Mouse (Mus musculus): Measurements from ENCODE around the gene Tmem254a. TPM values are rescaled to one million over a fixed set of nuclear protein-coding genes. Genes with fewer than 3 reads are reported as not detected.

Gene Tmem254a
- 15.9 TPM for polyA plus RNA-seq (2014; fragmentation: Illumina TruSeq; extraction: RNeasy Lipid Tissue Mini Kit (QIAGEN cat#74804); ENCODE audit: low replicate concordance)

DNA sequence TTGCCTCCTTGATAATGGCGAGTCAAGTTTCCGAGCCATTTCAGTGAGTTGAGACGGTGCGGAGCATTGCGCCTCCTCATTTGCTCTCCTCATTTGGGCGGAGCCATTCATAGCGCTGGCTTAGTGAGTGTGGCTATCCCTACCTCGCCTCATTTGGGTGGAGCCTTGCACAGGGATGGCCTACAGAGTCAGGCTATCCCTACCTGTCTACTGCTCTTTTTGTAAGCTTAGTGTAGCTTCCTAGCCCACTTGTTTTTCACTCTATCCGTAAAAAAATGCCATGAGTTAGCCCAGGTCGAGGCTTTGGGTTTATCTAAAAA, at the start of gene Tmem254a:
Tmem254a (minus strand) TSS at position 111 of the 320 bp plus-strand sequence.

DNA sequence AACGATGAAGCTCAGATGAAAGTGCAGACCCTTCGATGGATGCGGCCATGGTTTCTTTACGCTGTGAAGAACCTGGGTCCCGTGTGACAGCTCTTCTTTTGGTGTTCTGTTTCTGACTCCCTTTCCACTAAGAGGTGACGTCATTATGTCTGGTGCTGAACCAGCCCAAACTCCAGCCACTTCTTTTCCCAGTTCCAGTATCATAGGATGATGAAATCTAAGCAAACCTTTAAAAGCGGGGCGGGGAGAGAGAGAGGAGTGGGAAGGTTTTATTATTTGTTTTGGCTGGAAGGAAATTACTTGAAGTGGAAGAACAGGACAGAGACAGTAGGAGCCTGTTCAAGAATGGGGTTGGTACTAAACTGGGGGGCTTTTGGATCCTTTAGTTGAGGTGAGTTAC, 10.5 kb upstream of the Tmem254a start, which contains the start of gene Cphx1:
Cphx1 (plus strand) TSS at position 301 of the 400 bp plus-strand sequence.

DNA sequence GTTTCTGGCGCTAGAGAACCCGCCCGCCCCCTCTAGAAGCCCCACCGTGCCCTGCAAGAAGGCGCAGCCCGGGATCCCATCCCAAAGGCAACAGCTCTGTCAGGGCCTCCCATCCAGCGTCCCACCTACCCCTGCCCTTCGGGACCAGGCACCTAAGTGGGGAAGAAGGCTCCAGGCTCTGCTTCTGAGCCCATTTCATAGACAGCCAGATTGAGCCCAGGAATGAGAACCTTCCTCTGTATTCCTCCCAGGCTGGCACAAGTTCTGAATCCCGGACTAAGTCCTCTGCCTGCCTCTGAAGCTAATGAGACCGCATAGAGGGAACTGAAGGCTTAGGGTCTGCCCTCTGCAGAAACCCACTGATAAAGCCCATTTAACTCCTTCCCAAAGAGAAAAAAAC, 24.5 kb downstream of the Tmem254a start, which contains the start of gene Plac9a:
Plac9a (minus strand) TSS at position 101 of the 400 bp plus-strand sequence.

Other genes starting within 250 kb of the Tmem254a start
- gene Ppif, start 233.5 kb downstream of the Tmem254a start, polyA plus RNA-seq (2014; fragmentation: Illumina TruSeq; extraction: RNeasy Lipid Tissue Mini Kit (QIAGEN cat#74804); ENCODE audit: low replicate concordance), result 11.3 TPM
- 10.7 TPM for gene Zcchc24, start 158.6 kb downstream of the Tmem254a start, polyA plus RNA-seq (2014; fragmentation: Illumina TruSeq; extraction: RNeasy Lipid Tissue Mini Kit (QIAGEN cat#74804); ENCODE audit: low replicate concordance)
- gene Anxa11, start 85.5 kb downstream of the Tmem254a start, polyA plus RNA-seq (2014; fragmentation: Illumina TruSeq; extraction: RNeasy Lipid Tissue Mini Kit (QIAGEN cat#74804); ENCODE audit: low replicate concordance), result 31.5 TPM
- not detected for gene Plac9a, start 24.6 kb downstream of the Tmem254a start, polyA plus RNA-seq (2014; fragmentation: Illumina TruSeq; extraction: RNeasy Lipid Tissue Mini Kit (QIAGEN cat#74804); ENCODE audit: low replicate concordance)
- not detected for gene Cphx1, start 10.6 kb upstream of the Tmem254a start, polyA plus RNA-seq (2014; fragmentation: Illumina TruSeq; extraction: RNeasy Lipid Tissue Mini Kit (QIAGEN cat#74804); ENCODE audit: low replicate concordance)
- not detected for gene Duxbl1, start 50.9 kb upstream of the Tmem254a start, polyA plus RNA-seq (2014; fragmentation: Illumina TruSeq; extraction: RNeasy Lipid Tissue Mini Kit (QIAGEN cat#74804); ENCODE audit: low replicate concordance)
- gene Gm9780, start 115.0 kb upstream of the Tmem254a start, polyA plus RNA-seq (2014; fragmentation: Illumina TruSeq; extraction: RNeasy Lipid Tissue Mini Kit (QIAGEN cat#74804); ENCODE audit: low replicate concordance), result 1.6 TPM
- gene Tmem254c, start 139.7 kb upstream of the Tmem254a start, polyA plus RNA-seq (2014; fragmentation: Illumina TruSeq; extraction: RNeasy Lipid Tissue Mini Kit (QIAGEN cat#74804); ENCODE audit: low replicate concordance), result not detected
- not detected for gene Cphx2, start 153.8 kb upstream of the Tmem254a start, polyA plus RNA-seq (2014; fragmentation: Illumina TruSeq; extraction: RNeasy Lipid Tissue Mini Kit (QIAGEN cat#74804); ENCODE audit: low replicate concordance)
- gene Cphx3, start 154.6 kb upstream of the Tmem254a start, polyA plus RNA-seq (2014; fragmentation: Illumina TruSeq; extraction: RNeasy Lipid Tissue Mini Kit (QIAGEN cat#74804); ENCODE audit: low replicate concordance), result not detected
- 0.48 TPM for gene Duxbl2, start 190.7 kb upstream of the Tmem254a start, polyA plus RNA-seq (2014; fragmentation: Illumina TruSeq; extraction: RNeasy Lipid Tissue Mini Kit (QIAGEN cat#74804); ENCODE audit: low replicate concordance)